Mouse (Mus musculus): ENCODE results near the gene Ggt6. TPM values are rescaled to one million over a fixed set of nuclear protein-coding genes. Genes with fewer than 3 reads are reported as not detected.

Ggt6 gene
- polyA plus RNA-seq, 1 experiment from 2014 or later: not detected

DNA sequence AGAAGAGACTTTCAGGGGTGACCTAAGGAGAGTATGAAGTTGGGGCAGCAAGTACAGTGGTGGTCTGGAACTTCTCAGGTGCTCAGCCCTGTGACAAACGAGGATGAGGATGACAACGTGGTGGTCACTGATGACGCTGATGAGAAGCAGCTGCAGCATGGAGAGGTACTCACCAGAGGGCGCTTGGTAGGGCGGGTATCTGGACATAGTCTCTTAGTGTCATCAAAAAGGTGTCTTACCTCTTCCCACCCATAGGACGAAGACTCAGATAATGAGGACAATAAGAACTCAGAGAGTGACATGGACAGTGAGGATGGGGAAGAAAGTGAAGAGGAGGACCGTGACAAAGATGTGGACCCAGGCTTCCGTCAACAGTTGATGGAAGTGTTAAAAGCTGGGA, 12.1 kb downstream of the Ggt6 start:
- Histone ChIP-seq H3K9ac (replicated peaks) (no peak overlapping the region), H3K4me2 (no peak overlapping the region), H3K4me3 (replicated peaks) (no peak overlapping the region), H3K27ac (replicated peaks) (no peak overlapping the region), H3K4me1 (peaks cover 16% of the 10 kb centered on the region), H3K36me3 (peaks cover 99% of the 10 kb centered on the region), H3K27me3 (replicated peaks) (no peaks in the 10 kb centered on the region), H3K9me3 (replicated peaks) (no peaks in the 10 kb centered on the region)
- no peak for ATAC-seq (ENCODE audit: low FRiP score)
- 88% methylated on average over 8 of the region's 8 CpGs for WGBS

GRCm38 (mm10) chr11:72452140-72452665, 16.9 kb downstream of the Ggt6 start:
- H3K9me3 ChIP-seq (replicated peaks): no peaks in the 10 kb centered on the region
- no peak for ATAC-seq (ENCODE audit: low FRiP score)
- 97% methylated on average over 3 of the region's 3 CpGs for WGBS
- peaks cover 8% of the 10 kb centered on the region; the same call in 1 of the 2 replicates for H3K4me1 ChIP-seq
- H3K4me2 ChIP-seq: no peak overlapping the region
- no peaks in the 10 kb centered on the region for H3K27me3 ChIP-seq (replicated peaks)
- H3K9ac ChIP-seq (replicated peaks): no peak overlapping the region
- no peak overlapping the region for H3K4me3 ChIP-seq (replicated peaks)
- peaks cover 80% of the 10 kb centered on the region for H3K36me3 ChIP-seq
- H3K27ac ChIP-seq (replicated peaks): no peak overlapping the region

- 60% methylated on average over 15 of the region's 15 CpGs for WGBS
- H3K4me2 ChIP-seq: no peak overlapping the region
- H3K27ac ChIP-seq (replicated peaks): no peak overlapping the region
- peaks cover 78% of the 10 kb centered on the region for H3K36me3 ChIP-seq
- no peaks in the 10 kb centered on the region for H3K27me3 ChIP-seq (replicated peaks)
- no peaks in the 10 kb centered on the region for H3K9me3 ChIP-seq (replicated peaks)
- H3K4me3 ChIP-seq (replicated peaks): no peak overlapping the region
- peaks cover 8% of the 10 kb centered on the region; the same call in 1 of the 2 replicates for H3K4me1 ChIP-seq
- H3K9ac ChIP-seq (replicated peaks): no peak overlapping the region
- ATAC-seq (ENCODE audit: low FRiP score): no peak
These were observed 18.0 kb downstream of the Ggt6 start for GRCm38 (mm10) chr11:72453105-72453953.

DNA sequence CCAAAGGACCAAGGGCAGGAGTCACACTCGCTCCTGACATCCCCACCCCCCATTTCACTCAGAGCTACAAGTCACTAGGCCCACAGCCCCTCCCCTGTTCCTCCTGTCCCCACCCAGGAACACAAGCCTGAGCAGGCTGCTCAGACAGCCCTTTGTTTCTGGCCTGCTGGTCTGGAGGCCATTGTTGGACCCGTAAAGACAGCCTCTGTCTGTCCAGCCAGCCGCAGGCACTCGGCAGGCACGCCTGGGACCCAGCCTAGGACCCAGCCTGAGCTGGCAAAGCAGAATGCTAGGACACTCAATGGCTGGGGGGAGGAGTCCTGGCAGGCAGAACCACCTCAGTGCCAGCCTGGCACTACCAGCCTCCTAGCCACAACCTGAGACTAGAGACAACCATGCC, 20.4 kb downstream of the Ggt6 start:
- Histone ChIP-seq H3K36me3 (peaks cover 61% of the 10 kb centered on the region), H3K27ac (replicated peaks) (no peak overlapping the region)

GRCm38 (mm10) chr11:72457995-72458496, 22.7 kb downstream of the Ggt6 start:
- H3K4me2 ChIP-seq: no peak overlapping the region
- ATAC-seq (ENCODE audit: low FRiP score): no peak
- no peaks in the 10 kb centered on the region for H3K9me3 ChIP-seq (replicated peaks)
- no peak overlapping the region for H3K27ac ChIP-seq (replicated peaks)
- no peak overlapping the region for H3K4me3 ChIP-seq (replicated peaks)
- no peak overlapping the region for H3K9ac ChIP-seq (replicated peaks)
- 79% methylated on average over 12 of the region's 12 CpGs for WGBS
- 0 out of 2 replicates have a peak, but pooled peaks cover 3% of the 10 kb centered on the region for H3K4me1 ChIP-seq
- H3K36me3 ChIP-seq: peaks cover 58% of the 10 kb centered on the region
- H3K27me3 ChIP-seq (replicated peaks): no peaks in the 10 kb centered on the region

More for the DNA sequence above, 20.4 kb downstream of the Ggt6 start:
- H3K4me2 ChIP-seq: no peak overlapping the region
- no peak for ATAC-seq (ENCODE audit: low FRiP score)
- H3K4me1 ChIP-seq: 0 out of 2 replicates have a peak, but pooled peaks cover 3% of the 10 kb centered on the region
- H3K4me3 ChIP-seq (replicated peaks): no peak overlapping the region
- H3K9ac ChIP-seq (replicated peaks): no peak overlapping the region
- H3K27me3 ChIP-seq (replicated peaks): no peaks in the 10 kb centered on the region
- WGBS: 28% methylated on average over 5 of the region's 5 CpGs
- H3K9me3 ChIP-seq (replicated peaks): no peaks in the 10 kb centered on the region

DNA sequence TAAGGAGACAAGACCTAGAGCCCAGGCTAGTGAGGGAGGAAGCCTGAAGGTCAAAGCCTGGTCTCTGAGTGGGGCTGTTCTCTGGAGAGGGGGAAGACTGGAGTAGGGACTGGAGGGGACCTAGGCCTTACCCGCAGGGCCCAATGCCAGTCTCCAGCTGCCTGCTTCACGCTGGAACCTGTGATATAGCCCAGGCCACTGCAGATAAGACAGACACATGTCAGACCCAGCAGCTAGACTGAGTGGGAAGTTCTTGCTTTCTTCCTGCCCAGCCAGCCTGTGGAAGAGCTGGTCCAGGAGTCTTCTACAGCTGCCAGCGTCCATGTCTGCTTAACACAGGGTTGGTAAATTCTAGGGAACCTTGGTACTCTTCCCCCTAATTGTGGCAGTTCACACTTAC, 23.2 kb downstream of the Ggt6 start:
- H3K4me1 ChIP-seq: 0 out of 2 replicates have a peak, but pooled peaks cover 3% of the 10 kb centered on the region
- H3K9me3 ChIP-seq (replicated peaks): no peaks in the 10 kb centered on the region
- WGBS: 81% methylated on average over 3 of the region's 3 CpGs
- H3K36me3 ChIP-seq: peaks cover 59% of the 10 kb centered on the region
- no peak overlapping the region for H3K4me3 ChIP-seq (replicated peaks)
- H3K27me3 ChIP-seq (replicated peaks): no peaks in the 10 kb centered on the region
- H3K9ac ChIP-seq (replicated peaks): no peak overlapping the region
- H3K4me2 ChIP-seq: no peak overlapping the region
- H3K27ac ChIP-seq (replicated peaks): no peak overlapping the region
- ATAC-seq (ENCODE audit: low FRiP score): no peak

DNA sequence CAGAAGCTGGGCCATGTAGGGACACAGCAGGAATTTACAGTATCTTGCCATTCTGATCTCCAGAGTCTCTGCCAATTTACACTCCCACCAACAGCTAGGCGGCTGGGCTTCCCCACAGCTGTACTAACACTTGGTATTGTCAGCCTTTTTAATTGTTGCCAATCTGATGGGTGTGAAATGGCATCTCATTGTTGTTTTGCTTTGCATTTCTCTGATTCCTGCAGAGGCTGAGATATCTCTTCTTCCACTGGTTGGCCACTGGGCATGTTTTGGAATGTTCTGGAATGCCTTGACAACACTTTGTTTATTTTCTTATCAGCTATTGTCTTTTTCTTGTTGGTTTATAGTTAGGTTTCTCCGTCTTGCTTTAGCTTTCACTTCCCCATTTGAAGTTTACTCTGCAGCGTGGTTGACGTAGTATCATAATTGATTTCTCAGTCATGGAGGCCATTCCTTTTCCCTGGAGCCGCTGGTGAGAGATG, 26.2 kb downstream of the Ggt6 start:
- no peak overlapping the region for H3K4me3 ChIP-seq (replicated peaks)
- no peak overlapping the region for H3K4me2 ChIP-seq
- ATAC-seq (ENCODE audit: low FRiP score): no peak
- H3K4me1 ChIP-seq: peaks cover 6% of the 10 kb centered on the region; the same call in 1 of the 2 replicates
- no peaks in the 10 kb centered on the region for H3K9me3 ChIP-seq (replicated peaks)
- H3K27me3 ChIP-seq (replicated peaks): no peaks in the 10 kb centered on the region
- H3K27ac ChIP-seq (replicated peaks): no peak overlapping the region; the same call in 1 of the 2 replicates
- 56% methylated on average over 5 of the region's 5 CpGs for WGBS
- no peak overlapping the region for H3K9ac ChIP-seq (replicated peaks)
- H3K36me3 ChIP-seq: peaks cover 50% of the 10 kb centered on the region

DNA sequence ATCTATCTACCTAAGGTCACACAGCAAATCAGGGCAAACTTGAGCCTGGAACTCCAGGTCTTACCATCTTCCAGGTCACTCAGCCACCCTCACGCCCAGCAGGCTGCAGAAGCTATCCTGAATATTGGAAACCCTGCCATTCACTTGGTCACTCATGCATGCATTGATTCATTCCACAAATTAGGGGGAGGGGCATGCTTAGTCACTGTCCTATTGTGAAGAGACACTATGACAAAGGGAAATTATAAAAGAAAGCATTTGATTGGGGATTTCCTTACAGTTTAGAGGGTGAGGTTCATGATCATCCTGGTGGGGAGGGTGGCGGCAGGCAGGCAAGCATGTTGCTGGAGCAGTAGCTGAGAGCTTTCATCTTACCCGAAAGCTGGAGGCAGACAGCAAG, 29.5 kb downstream of the Ggt6 start:
- Histone ChIP-seq H3K4me1 (peaks cover 21% of the 10 kb centered on the region), H3K9ac (replicated peaks) (no peak overlapping the region), H3K36me3 (peaks cover 30% of the 10 kb centered on the region), H3K27me3 (replicated peaks) (no peaks in the 10 kb centered on the region), H3K27ac (replicated peaks) (no peak overlapping the region), H3K4me2 (no peak overlapping the region), H3K9me3 (replicated peaks) (no peaks in the 10 kb centered on the region), H3K4me3 (replicated peaks) (no peak overlapping the region)
- no peak for ATAC-seq (ENCODE audit: low FRiP score)
- WGBS: 57% methylated on average over 3 of the region's 3 CpGs

GRCm38 (mm10) chr11:72465978-72466693, 30.8 kb downstream of the Ggt6 start:
- ATAC-seq (ENCODE audit: low FRiP score): no peak
- 0 out of 2 replicates have a peak overlapping the region, but pooled peaks have one; percentile 30 for H3K27ac ChIP-seq (replicated peaks)

DNA sequence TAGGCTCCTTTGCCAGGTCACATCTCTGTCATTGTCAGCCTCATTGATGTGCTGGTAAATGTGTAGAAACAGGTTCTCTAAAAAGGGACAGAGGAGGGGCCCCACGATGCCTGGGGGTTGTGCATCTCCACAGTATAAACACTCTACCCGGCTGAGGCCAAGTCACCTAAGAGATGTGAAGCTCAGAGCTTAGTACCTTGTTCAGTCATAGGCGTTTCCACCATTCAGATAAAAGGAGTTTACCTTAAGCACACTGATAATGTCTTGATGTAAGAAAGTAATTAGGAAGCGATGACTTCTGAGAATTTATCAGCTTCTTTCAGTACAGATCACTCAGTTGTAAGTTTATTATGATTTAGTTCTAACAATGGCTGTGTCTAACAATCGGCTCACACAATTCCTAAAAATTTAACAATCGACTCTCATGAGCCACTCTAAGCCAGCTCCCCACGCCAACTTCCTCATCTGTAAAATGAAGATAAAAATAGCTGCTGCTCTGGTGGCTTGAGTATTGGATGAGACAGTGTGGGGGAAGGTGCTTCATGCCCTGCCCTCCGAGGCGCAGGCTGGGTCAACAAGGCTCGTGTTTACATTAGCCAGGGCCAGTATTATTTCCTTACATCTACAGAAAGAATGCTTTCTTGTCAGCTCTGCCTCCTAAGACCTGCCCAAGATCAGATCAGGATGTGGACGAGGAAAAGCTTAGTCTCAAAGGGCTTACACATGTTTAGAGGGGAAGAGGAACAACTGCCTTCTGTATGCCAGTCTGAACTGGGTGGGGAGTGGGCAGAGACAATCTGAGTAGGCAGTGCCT, 31.6 kb downstream of the Ggt6 start:
- ATAC-seq (ENCODE audit: low FRiP score): no peak
- Histone ChIP-seq H3K4me1 (peaks cover 28% of the 10 kb centered on the region), H3K27me3 (replicated peaks) (no peaks in the 10 kb centered on the region), H3K4me2 (no peak overlapping the region), H3K9me3 (replicated peaks) (no peaks in the 10 kb centered on the region), H3K27ac (replicated peaks) (peak overlapping the region; percentile 48), H3K4me3 (replicated peaks) (no peak overlapping the region), H3K36me3 (peaks cover 20% of the 10 kb centered on the region), H3K9ac (replicated peaks) (no peak overlapping the region)
- WGBS: 71% methylated on average over 11 of the region's 11 CpGs

More at GRCm38 (mm10) chr11:72465978-72466693, 30.8 kb downstream of the Ggt6 start:
- Histone ChIP-seq H3K9ac (replicated peaks) (no peak overlapping the region), H3K27me3 (replicated peaks) (no peaks in the 10 kb centered on the region), H3K4me3 (replicated peaks) (no peak overlapping the region), H3K36me3 (peaks cover 25% of the 10 kb centered on the region), H3K4me2 (no peak overlapping the region), H3K4me1 (peaks cover 28% of the 10 kb centered on the region), H3K9me3 (replicated peaks) (no peaks in the 10 kb centered on the region)
- 71% methylated on average over 11 of the region's 11 CpGs for WGBS

GRCm38 (mm10) chr11:72468525-72468924, 33.2 kb downstream of the Ggt6 start:
- Histone ChIP-seq H3K27me3 (replicated peaks) (no peaks in the 10 kb centered on the region), H3K9ac (replicated peaks) (no peak overlapping the region), H3K36me3 (peaks cover 14% of the 10 kb centered on the region), H3K27ac (replicated peaks) (peak overlapping the region; percentile 63; the same call in 1 of the 2 replicates), H3K4me2 (no peak overlapping the region), H3K4me3 (replicated peaks) (no peak overlapping the region), H3K9me3 (replicated peaks) (no peaks in the 10 kb centered on the region), H3K4me1 (peaks cover 28% of the 10 kb centered on the region)
- WGBS: 74% methylated on average over 5 of the region's 5 CpGs
- no peak for ATAC-seq (ENCODE audit: low FRiP score)

Measured in neural tube, embryonic 15.5 days (tissue).